8 mouse cellular contexts compared by ENCODE assay signal in the genomic region with DNA sequence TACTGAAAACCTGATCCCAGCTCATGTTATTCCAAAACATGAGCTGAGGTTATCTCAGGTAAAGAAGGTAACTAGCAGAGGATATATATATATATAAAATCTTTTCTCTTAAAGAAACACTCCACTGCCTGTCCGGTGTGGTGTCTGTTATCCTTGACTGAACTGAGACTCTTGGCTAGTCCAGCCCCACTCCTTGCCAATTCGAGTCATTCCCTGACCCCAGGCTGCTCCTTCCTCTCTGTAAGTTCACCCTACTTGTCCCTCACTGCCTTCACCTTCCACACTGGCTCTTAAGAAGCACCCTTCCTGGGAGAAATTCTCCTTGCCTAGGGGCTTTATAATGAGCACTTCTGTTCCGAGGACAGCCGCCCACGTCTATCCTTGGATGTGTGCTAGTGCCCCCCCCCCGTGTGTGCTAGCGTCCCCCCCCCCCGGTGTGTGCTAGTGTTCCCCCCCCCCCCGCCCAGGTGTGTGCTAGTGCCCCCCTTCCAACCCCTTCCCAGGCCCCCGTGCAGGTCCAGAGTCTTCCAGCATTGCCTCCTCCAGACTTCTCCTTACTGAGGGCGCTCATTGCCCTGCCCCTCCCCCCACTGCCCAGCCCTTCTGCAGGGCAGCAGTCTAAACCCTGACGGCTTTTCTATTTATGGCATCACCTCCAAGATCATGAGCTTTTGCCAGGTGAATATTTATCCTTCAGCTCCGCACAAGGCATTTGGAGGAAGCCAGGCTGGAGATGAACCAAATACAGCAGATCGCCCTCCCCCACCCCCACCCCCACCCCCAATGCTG.
DNase-seq lines count a peak whose midpoint lies in the region; ATAC-seq and TF ChIP-seq lines count a peak whose summit lies in the region.

No protein-coding gene starts in this region.

- no peak overlapping the region for H3K9ac ChIP-seq in CH12.LX (ENCODE audit: insufficient read depth, low read depth)
- no peak overlapping the region for H3K9ac ChIP-seq in midbrain, embryonic 16.5 days (ENCODE audit: low read depth, low read length)

- TF ChIP-seq RAD21 in CH12.LX (IDR thresholded peaks at IDR 0.05; ENCODE audit: low read depth, low read length) = no peak

- H3K27ac ChIP-seq in CH12.LX (ENCODE audit: insufficient read depth, low read depth) = no peak overlapping the region
- H3K27ac ChIP-seq in midbrain, embryonic 16.5 days (ENCODE audit: low read length) = no peak overlapping the region

- no peak for TF ChIP-seq POLR2A in CH12.LX (IDR thresholded peaks at IDR 0.05; ENCODE audit: low read depth, low read length)

- DNase-seq in 3T3-L1 (ENCODE audit: low read depth, low spot score) = peak; percentile 13
- no peak for DNase-seq in CH12.LX (ENCODE audit: extremely low read depth)
- peak; percentile 31 for DNase-seq in heart, adult 8-10 months (ENCODE audit: low spot score)
- DNase-seq in kidney, adult 8-10 months = peak; percentile 52 to 59
- no peak for DNase-seq in layer of hippocampus, postnatal 14 days (ENCODE audit: low spot score in 2 of 2)
- DNase-seq in layer of hippocampus, postnatal 36 days = no peak

- WGBS in midbrain, embryonic 16.5 days = 28% methylated on average over 11 of the region's 14 CpGs

- H3K4me3 ChIP-seq in CH12.LX (replicated peaks in 1 of 3; ENCODE audit: low read depth in 2 of 3, low read length in 2 of 3, poor library complexity in 1 of 3) = no peak overlapping the region
- no peak overlapping the region for H3K4me3 ChIP-seq in midbrain, embryonic 16.5 days (ENCODE audit: low read depth, low read length)

- no peak for TF ChIP-seq EP300 in CH12.LX (IDR thresholded peaks at IDR 0.05; ENCODE audit: low read length)

- H3K4me2 ChIP-seq in CH12.LX (ENCODE audit: insufficient read depth, low read depth, poor library complexity, severe bottlenecking) = no peak overlapping the region
- H3K4me2 ChIP-seq in midbrain, embryonic 16.5 days (ENCODE audit: low read length) = no peak overlapping the region

- H3K9me3 ChIP-seq in CH12.LX (replicated peaks; ENCODE audit: low read length) = no peaks in the 10 kb centered on the region
- no peaks in the 10 kb centered on the region for H3K9me3 ChIP-seq in midbrain, embryonic 16.5 days (replicated peaks; ENCODE audit: control insufficient read depth, low read length, poor library complexity, severe bottlenecking)

- in situ Hi-C loops in CH12.LX (cut with MboI; ENCODE audit: low pct_ligation_motif_present, low pct_unique_long_range_greater_than_20kb, low sequenced_read_pairs) = loop anchor here (10.0 to 25.0 kb wide), 3 partner anchors 225 to 578 kb away; no protein-coding TSS in a partner anchor

- no peak for TF ChIP-seq CTCF in CH12.LX (conservative IDR thresholded peaks at IDR 0.05 in 1 of 2, IDR thresholded peaks at IDR 0.05 in 1 of 2; ENCODE audit: low read depth in 2 of 2, low read length in 2 of 2)

- H3K79me2 ChIP-seq in CH12.LX (replicated peaks; ENCODE audit: control insufficient read depth, extremely low read depth, insufficient read depth, poor library complexity, severe bottlenecking) = no peaks in the 10 kb centered on the region

- peak; percentile 60; the same call in 1 of the 2 replicates for ATAC-seq in midbrain, embryonic 16.5 days
- no peak for ATAC-seq in monocyte, adult 5-6 weeks (replicated peaks; ENCODE audit: insufficient number of reproducible peaks, low FRiP score, low TSS enrichment, poor library complexity, severe bottlenecking)

- H3K36me3 ChIP-seq in CH12.LX (replicated peaks in 1 of 2; ENCODE audit: control insufficient read depth in 1 of 2, insufficient read depth in 1 of 2, low read length in 1 of 2) = no peaks in the 10 kb centered on the region
- H3K36me3 ChIP-seq in midbrain, embryonic 16.5 days (ENCODE audit: control insufficient read depth, insufficient read depth, low read length) = no peaks in the 10 kb centered on the region

- H3K4me1 ChIP-seq in CH12.LX (ENCODE audit: control insufficient read depth in 1 of 2, insufficient read depth in 2 of 2) = no peaks in the 10 kb centered on the region
- peaks cover 4% of the 10 kb centered on the region for H3K4me1 ChIP-seq in midbrain, embryonic 16.5 days (ENCODE audit: control insufficient read depth, insufficient read depth, low read length)

- dilution Hi-C loops in CH12.LX (cut with MboI; ENCODE audit: extremely low pct_ligation_motif_present, extremely low pct_unique_long_range_greater_than_20kb, low sequenced_read_pairs) = no loop called here

- no peaks in the 10 kb centered on the region for H3K27me3 ChIP-seq in CH12.LX (replicated peaks)
- H3K27me3 ChIP-seq in midbrain, embryonic 16.5 days (ENCODE audit: control insufficient read depth, insufficient read depth, low read depth, low read length) = no peaks in the 10 kb centered on the region

TF ChIP-seq in CH12.LX, 34 proteins besides CTCF, POLR2A, EP300 and RAD21:
- 0 out of 2 replicates have a peak, but pooled peaks have one; percentile 30 for TF ChIP-seq CHD2 (IDR thresholded peaks at IDR 0.05; ENCODE audit: low read length)
- TF ChIP-seq MAX (IDR thresholded peaks at IDR 0.05; ENCODE audit: low read length) = no peak
TF ChIP-seq in CH12.LX: peak in this region for 1.

Comparison
In these comparisons a context has a peak if more than half of its experiments do, and no peak if none do; other contexts are left out.
1. DNase-seq: peak in 3T3-L1 (single experiment), heart, adult 8-10 months (single experiment) and kidney, adult 8-10 months (2 of 2); none in CH12.LX (single experiment), layer of hippocampus, postnatal 14 days (0 of 2) and layer of hippocampus, postnatal 36 days (0 of 2).